Mouse (Mus musculus) midbrain, embryonic 11.5 days (tissue): Measurements from ENCODE around the gene Cobl. TPM values are rescaled to one million over a fixed set of nuclear protein-coding genes. Genes with fewer than 3 reads are reported as not detected.

Experiments
- ATAC-seq: fragments of 200-750 bp; cut with Nextera tagmentation; 2 replicates; pipeline ENCODE4 v1.8.0; 2017; ENCODE audit warnings: moderate TSS enrichment, moderate library complexity; ENCODE audit not compliant: low FRiP score
- DNase-seq: peaks from one replicate; pipeline ENCODE4 v3.0.0; 2015; ENCODE audit warnings: low spot score; ENCODE audit errors: missing footprints
- H3K27ac ChIP-seq: fragments of 300-500 bp; sonication (generic); 2 replicates; pipeline ENCODE4 v1.5.1; 2014; ENCODE audit warnings: low read depth, low read length
- H3K27me3 ChIP-seq: fragments of 300-500 bp; sonication (generic); 2 replicates; pipeline ENCODE4 v1.6.1; 2014; ENCODE audit warnings: mild to moderate bottlenecking, low read length, moderate library complexity, mixed read lengths; ENCODE audit not compliant: control insufficient read depth, insufficient read depth
- H3K36me3 ChIP-seq: fragments of 300-500 bp; sonication (generic); 2 replicates; pipeline ENCODE4 v1.6.1; 2014; ENCODE audit warnings: mild to moderate bottlenecking, low read length, moderate library complexity, mixed read lengths; ENCODE audit not compliant: control insufficient read depth, insufficient read depth
- H3K4me1 ChIP-seq: fragments of 300-500 bp; sonication (generic); 2 replicates; pipeline ENCODE4 v1.6.1; 2014; ENCODE audit warnings: low read length; ENCODE audit not compliant: control insufficient read depth, insufficient read depth
- H3K4me2 ChIP-seq: fragments of 300-500 bp; sonication (generic); 2 replicates; pipeline ENCODE4 v1.6.1; 2014; ENCODE audit warnings: mild to moderate bottlenecking, moderate library complexity
- H3K4me3 ChIP-seq: fragments of 300-500 bp; sonication (generic); 2 replicates; pipeline ENCODE4 v1.5.1; 2014; ENCODE audit warnings: low read depth, low read length
- H3K9ac ChIP-seq: fragments of 300-500 bp; sonication (generic); 2 replicates; pipeline ENCODE4 v1.6.1; 2014; ENCODE audit warnings: low read length
- H3K9me3 ChIP-seq: fragments of 300-500 bp; sonication (generic); 2 replicates; pipeline ENCODE4 v1.6.1; 2016; ENCODE audit warnings: low read length; ENCODE audit not compliant: control insufficient read depth
- WGBS: fragments of 180-500 bp; shearing (Covaris S2); extraction: QIAGEN DNeasy Blood & Tissue Kit; methylation state at CpG from one replicate; pipeline ENCODE4 v1.1.7; 2014; 5-methylcytosine and 5-hydroxymethylcytosine counted together
- polyA plus RNA-seq: library from polyadenylated mRNA; unstranded; fragments of >200 nt; fragmentation: Nextera tagmentation; extraction: Ambion mirVana; gene quantifications from 2 replicates; pipeline ENCODE4 v1.2.1, GENCODE M21; 2014

Gene Cobl
- polyA plus RNA-seq, 1 experiment from 2014 or later = 3.4 TPM

DNA sequence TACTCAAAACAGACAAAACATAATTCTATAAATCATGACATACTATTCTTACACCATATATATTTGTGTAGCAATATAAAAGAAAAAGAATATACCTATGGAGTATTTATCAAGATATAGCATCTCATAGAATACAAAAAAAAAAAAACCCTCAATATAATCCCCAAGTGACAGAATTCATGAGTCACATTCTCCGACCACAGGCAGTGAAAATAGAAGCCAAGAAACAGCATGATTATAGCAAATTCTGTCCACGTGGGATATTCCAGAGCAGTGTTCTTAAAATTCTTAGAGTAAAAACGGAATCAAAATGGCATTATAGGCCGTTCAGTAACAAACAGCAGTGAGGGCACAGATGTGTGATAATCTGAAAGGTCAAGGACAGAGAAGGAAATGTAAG is 271.4 kb downstream of the Cobl start:
- no peak overlapping the region for H3K27ac ChIP-seq
- no peaks in the 10 kb centered on the region for H3K4me1 ChIP-seq
- H3K4me2 ChIP-seq = no peak overlapping the region
- no peak overlapping the region for H3K4me3 ChIP-seq
- H3K27me3 ChIP-seq = no peaks in the 10 kb centered on the region
- no peaks in the 10 kb centered on the region for H3K36me3 ChIP-seq
- 83% methylated on average over 4 of the region's 4 CpGs for WGBS
- H3K9ac ChIP-seq = no peak overlapping the region
- no peaks in the 10 kb centered on the region for H3K9me3 ChIP-seq
- DNase-seq (no peak), ATAC-seq (no peak)

- H3K9me3 ChIP-seq = no peaks in the 10 kb centered on the region
- no peaks in the 10 kb centered on the region for H3K36me3 ChIP-seq
- no peak overlapping the region for H3K27ac ChIP-seq
- H3K27me3 ChIP-seq = no peaks in the 10 kb centered on the region
- no peak for ATAC-seq
- no peak overlapping the region for H3K4me3 ChIP-seq
- no peak overlapping the region for H3K9ac ChIP-seq
- WGBS = 88% methylated on average over 2 of the region's 2 CpGs
- no peak for DNase-seq
- H3K4me1 ChIP-seq = no peaks in the 10 kb centered on the region
- H3K4me2 ChIP-seq = no peak overlapping the region
These were observed 273.4 kb downstream of the Cobl start for GRCm38 (mm10) chr11:12191386-12191785.

DNA sequence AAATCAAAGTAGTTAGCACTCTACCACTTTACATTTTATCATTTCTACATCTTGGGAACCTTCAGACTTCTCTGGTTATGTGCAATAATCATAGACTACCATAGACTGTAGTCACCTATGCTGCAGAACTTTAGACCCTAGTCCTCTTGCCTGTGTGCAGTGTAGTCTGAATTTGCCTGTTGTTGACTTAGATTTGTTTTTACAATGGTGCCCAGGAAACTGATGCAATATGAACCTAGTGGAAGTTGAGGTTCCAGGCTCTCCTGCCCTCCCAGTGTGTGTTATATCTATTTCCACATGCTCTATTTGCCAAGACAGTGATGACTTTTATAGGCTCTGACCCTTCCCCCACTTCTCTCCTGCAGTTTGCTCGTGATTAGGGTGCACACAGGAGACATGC is 274.3 kb downstream of the Cobl start:
- H3K4me3 ChIP-seq = no peak overlapping the region
- H3K27me3 ChIP-seq = no peaks in the 10 kb centered on the region
- H3K4me1 ChIP-seq = no peaks in the 10 kb centered on the region
- no peaks in the 10 kb centered on the region for H3K9me3 ChIP-seq
- no peaks in the 10 kb centered on the region for H3K36me3 ChIP-seq
- ATAC-seq = no peak
- no peak overlapping the region for H3K9ac ChIP-seq
- H3K27ac ChIP-seq = no peak overlapping the region
- H3K4me2 ChIP-seq = no peak overlapping the region
- DNase-seq = no peak
- WGBS = 63% methylated on average over 1 of the region's 1 CpGs
